Mouse (Mus musculus) hindbrain, embryonic 10.5 days (tissue): Measurements from ENCODE around the gene Isoc2b. TPM values are rescaled to one million over a fixed set of nuclear protein-coding genes. Genes with fewer than 3 reads are reported as not detected.

ENCODE experiments used
- DNase-seq: peaks from one replicate; pipeline ENCODE4 v3.0.0-alpha.2; 2017; ENCODE audit warnings: low spot score
- H3K27ac ChIP-seq: fragments of 300-500 bp; sonication (generic); 2 replicates; pipeline ENCODE4 v1.5.1; 2016; ENCODE audit warnings: mild to moderate bottlenecking, moderate library complexity
- H3K27me3 ChIP-seq: fragments of 300-500 bp; sonication (generic); 2 replicates; pipeline ENCODE4 v1.6.1; 2016; ENCODE audit warnings: mild to moderate bottlenecking; ENCODE audit not compliant: poor library complexity, insufficient read depth, severe bottlenecking
- H3K36me3 ChIP-seq: fragments of 300-500 bp; sonication (generic); 2 replicates; pipeline ENCODE4 v1.6.1; 2016; ENCODE audit warnings: mild to moderate bottlenecking, moderate library complexity
- H3K4me1 ChIP-seq: fragments of 300-500 bp; sonication (generic); replicated peaks from 2 replicates; pipeline ENCODE4 v1.6.1; 2016; ENCODE audit warnings: mild to moderate bottlenecking
- H3K4me3 ChIP-seq: fragments of 300-500 bp; sonication (generic); 2 replicates; pipeline ENCODE4 v1.5.1; 2016; ENCODE audit warnings: mild to moderate bottlenecking, moderate library complexity
- H3K9me3 ChIP-seq: fragments of 300-500 bp; sonication (generic); 2 replicates; pipeline ENCODE4 v1.6.1; 2016; ENCODE audit warnings: mild to moderate bottlenecking, moderate library complexity
- WGBS: fragments of 180-500 bp; shearing (Covaris S2); methylation state at CpG from one replicate; pipeline ENCODE4 v1.1.7; 2016; 5-methylcytosine and 5-hydroxymethylcytosine counted together
- polyA plus RNA-seq: library from polyadenylated mRNA; unstranded; fragments of >200 nt; fragmentation: Nextera tagmentation; extraction: Ambion mirVana; gene quantifications from 2 replicates; pipeline ENCODE4 v1.2.1, GENCODE M21; 2016

Isoc2b gene
- polyA plus RNA-seq, result 2.6 and 3.3 TPM in 2 replicates

DNA sequence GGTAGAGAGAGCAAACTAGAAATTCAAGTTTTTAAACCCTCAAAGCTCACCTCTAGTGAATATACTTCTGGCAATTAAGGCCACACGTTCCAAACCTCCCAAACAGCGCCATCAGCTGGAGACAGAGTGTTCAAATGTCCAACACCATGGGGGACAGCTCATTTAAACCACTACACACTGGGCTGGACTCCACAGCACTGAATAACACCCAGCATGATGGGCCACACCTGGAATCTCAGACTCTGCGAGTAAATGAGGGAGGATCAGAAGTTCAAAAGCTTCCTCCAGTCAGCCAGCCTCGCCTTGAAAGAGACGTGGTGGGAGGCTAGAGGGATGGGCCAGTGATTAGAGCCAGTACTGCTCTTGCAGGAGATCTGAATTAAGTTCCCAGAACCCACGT is at the start of gene Isoc2b:
Gene Isoc2b, minus strand, starts transcription at position 126 of the 400 bp plus-strand sequence.
- 61% methylated on average over 6 of the region's 6 CpGs for WGBS
- no peak for DNase-seq
- H3K27ac ChIP-seq, result no peak within 1 kb of the TSS
- no peaks in the 10 kb centered on the region for H3K36me3 ChIP-seq
- H3K9me3 ChIP-seq, result peaks cover 3% of the 10 kb centered on the region; the same call in 1 of the 2 replicates
- no peaks in the 10 kb centered on the region for H3K27me3 ChIP-seq
- peaks cover 17% of the 10 kb centered on the region for H3K4me1 ChIP-seq
- H3K4me3 ChIP-seq, result no peak within 1 kb of the TSS

DNA sequence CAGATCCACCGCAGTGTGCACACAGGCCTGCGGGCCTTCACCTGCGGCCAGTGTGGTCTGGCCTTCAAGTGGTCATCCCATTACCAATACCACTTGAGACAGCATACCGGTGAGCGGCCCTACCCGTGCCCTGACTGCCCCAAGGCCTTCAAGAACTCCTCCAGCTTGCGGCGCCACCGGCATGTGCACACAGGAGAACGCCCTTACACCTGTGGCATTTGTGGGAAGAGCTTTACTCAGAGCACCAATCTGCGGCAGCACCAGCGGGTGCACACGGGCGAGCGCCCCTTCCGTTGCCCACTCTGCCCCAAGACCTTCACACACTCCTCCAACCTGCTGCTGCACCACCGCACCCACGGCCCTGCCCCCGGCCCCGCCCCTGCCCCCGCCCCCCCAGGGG is 49.0 kb upstream of the Isoc2b start:
- WGBS, result 85% methylated on average over 21 of the region's 21 CpGs
- Histone ChIP-seq H3K27ac (no peak overlapping the region), H3K4me3 (peak overlapping the region; percentile 9; the same call in 1 of the 2 replicates), H3K27me3 (no peaks in the 10 kb centered on the region), H3K36me3 (peaks cover 46% of the 10 kb centered on the region), H3K9me3 (peaks cover 3% of the 10 kb centered on the region; the same call in 1 of the 2 replicates), H3K4me1 (peaks cover 56% of the 10 kb centered on the region)
- DNase-seq, result no peak

- H3K36me3 ChIP-seq, result peaks cover 46% of the 10 kb centered on the region
- no peaks in the 10 kb centered on the region for H3K27me3 ChIP-seq
- no peak for DNase-seq
- 0 out of 2 replicates have a peak, but pooled peaks cover 3% of the 10 kb centered on the region for H3K9me3 ChIP-seq
- WGBS, result 94% methylated on average over 15 of the region's 15 CpGs
- peaks cover 52% of the 10 kb centered on the region for H3K4me1 ChIP-seq
- no peak overlapping the region for H3K27ac ChIP-seq
- H3K4me3 ChIP-seq, result peak overlapping the region; percentile 9; the same call in 1 of the 2 replicates
Measured at GRCm38 (mm10) chr7:4918681-4919080, 48.6 kb upstream of the Isoc2b start.

GRCm38 (mm10) chr7:4917494-4917893 is 47.4 kb upstream of the Isoc2b start:
- peaks cover 40% of the 10 kb centered on the region for H3K4me1 ChIP-seq
- WGBS, result 92% methylated on average over 2 of the region's 2 CpGs
- no peak overlapping the region for H3K4me3 ChIP-seq
- H3K27me3 ChIP-seq, result no peaks in the 10 kb centered on the region
- 0 out of 2 replicates have a peak, but pooled peaks cover 3% of the 10 kb centered on the region for H3K9me3 ChIP-seq
- DNase-seq, result no peak
- peaks cover 46% of the 10 kb centered on the region for H3K36me3 ChIP-seq
- no peak overlapping the region for H3K27ac ChIP-seq

DNA sequence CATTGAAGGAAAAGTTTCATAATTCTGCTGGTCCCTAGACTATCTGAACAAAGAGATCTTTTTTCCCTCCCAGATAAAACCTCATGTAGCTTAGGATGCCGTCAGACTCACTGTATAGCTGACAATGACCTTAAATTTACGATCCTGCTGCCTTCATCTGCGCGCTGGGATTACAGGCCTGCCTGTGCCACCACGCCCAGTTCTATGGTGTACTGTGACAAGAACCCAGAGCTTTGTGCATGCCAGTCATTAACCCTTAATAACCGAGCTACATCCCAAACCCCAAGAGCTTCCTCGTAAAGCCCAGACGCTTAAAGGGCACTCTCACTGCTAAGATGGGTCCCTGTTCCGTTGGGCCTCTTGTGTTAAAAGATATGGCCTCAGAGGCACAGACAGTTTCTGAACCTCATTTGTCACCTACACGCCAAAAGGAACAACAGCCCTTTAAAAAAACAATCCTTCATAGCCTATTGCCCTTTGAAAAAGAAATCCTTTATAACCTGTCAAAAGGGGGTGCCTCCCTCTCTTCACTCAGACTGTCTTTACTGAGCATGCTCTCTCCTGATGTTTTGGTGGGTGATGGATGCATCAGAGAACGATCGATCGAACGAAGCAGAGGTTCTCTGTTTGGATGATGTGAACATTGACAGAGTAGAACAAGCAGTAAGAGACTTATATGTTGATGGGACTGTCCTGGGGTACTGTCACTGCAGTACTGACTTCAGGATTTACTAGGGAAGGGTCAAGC is 45.8 kb upstream of the Isoc2b start:
- no peak for DNase-seq
- H3K4me3 ChIP-seq, result peak overlapping the region; percentile 81
- peak overlapping the region; percentile 100 for H3K27ac ChIP-seq
- H3K36me3 ChIP-seq, result peaks cover 37% of the 10 kb centered on the region
- WGBS, result 27% methylated on average over 14 of the region's 14 CpGs
- 0 out of 2 replicates have a peak, but pooled peaks cover 3% of the 10 kb centered on the region for H3K9me3 ChIP-seq
- H3K4me1 ChIP-seq, result peaks cover 23% of the 10 kb centered on the region
- H3K27me3 ChIP-seq, result no peaks in the 10 kb centered on the region

DNA sequence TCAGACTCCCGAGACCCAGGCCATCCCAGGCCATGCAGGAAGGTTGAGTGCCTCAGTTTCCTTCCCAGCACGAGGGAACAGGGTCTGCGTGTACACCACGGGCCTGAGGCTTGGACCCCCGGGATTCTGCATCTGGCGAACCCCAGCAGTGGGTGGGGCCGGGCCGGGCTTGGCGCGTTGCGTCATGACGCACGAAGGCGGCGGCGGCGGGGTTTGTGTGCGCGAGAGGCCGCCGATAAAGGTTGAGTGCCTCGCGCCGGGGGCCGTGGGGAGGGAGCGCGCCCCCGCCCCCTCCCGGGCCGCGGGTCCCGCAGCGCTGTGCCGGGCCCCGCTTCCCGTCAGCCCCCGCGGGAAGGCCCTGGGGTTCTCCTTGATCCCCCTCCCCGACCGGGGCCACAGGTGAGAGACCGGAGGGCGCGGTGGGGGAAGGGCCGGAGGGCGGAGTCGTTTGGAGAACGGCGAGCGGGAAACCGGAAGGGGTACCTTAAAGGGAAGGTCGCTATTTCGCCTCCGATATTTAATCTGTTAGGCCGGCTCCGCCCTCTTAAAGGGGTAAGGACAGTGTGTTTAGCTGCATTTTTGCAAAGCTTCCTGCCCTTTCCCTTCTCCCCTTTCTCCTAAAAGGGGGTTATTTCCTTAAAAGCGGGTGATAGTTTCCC is 45.1 kb upstream of the Isoc2b start, which contains the start of gene Zfp628:
Gene Zfp628, plus strand, starts transcription at position 211 of the 659 bp plus-strand sequence.
- DNase-seq, result peak; percentile 94
- peak within 1 kb of the TSS; percentile 81 for H3K4me3 ChIP-seq
- WGBS, result under 1% methylated on average over 56 of the region's 56 CpGs

GRCm38 (mm10) chr7:4912248-4912647 is 42.2 kb upstream of the Isoc2b start:
- Histone ChIP-seq H3K9me3 (no peaks in the 10 kb centered on the region), H3K4me3 (no peak overlapping the region), H3K27me3 (no peaks in the 10 kb centered on the region), H3K36me3 (peaks cover 2% of the 10 kb centered on the region), H3K4me1 (peaks cover 17% of the 10 kb centered on the region), H3K27ac (no peak overlapping the region)
- WGBS, result 59% methylated on average over 5 of the region's 5 CpGs
- no peak for DNase-seq

More for the DNA sequence above, 45.1 kb upstream of the Isoc2b start, which contains the start of gene Zfp628:
- Histone ChIP-seq H3K27me3 (no peaks in the 10 kb centered on the region), H3K27ac (peak within 1 kb of the TSS; percentile 100), H3K4me1 (peaks cover 17% of the 10 kb centered on the region), H3K36me3 (peaks cover 30% of the 10 kb centered on the region), H3K9me3 (0 out of 2 replicates have a peak, but pooled peaks cover 3% of the 10 kb centered on the region)

GRCm38 (mm10) chr7:4911561-4911960 is 41.5 kb upstream of the Isoc2b start:
- Histone ChIP-seq H3K4me1 (peaks cover 14% of the 10 kb centered on the region), H3K4me3 (no peak overlapping the region), H3K27me3 (no peaks in the 10 kb centered on the region), H3K27ac (no peak overlapping the region), H3K36me3 (no peaks in the 10 kb centered on the region), H3K9me3 (no peaks in the 10 kb centered on the region)
- WGBS, result 31% methylated on average over 9 of the region's 9 CpGs
- DNase-seq, result peak; percentile 75

DNA sequence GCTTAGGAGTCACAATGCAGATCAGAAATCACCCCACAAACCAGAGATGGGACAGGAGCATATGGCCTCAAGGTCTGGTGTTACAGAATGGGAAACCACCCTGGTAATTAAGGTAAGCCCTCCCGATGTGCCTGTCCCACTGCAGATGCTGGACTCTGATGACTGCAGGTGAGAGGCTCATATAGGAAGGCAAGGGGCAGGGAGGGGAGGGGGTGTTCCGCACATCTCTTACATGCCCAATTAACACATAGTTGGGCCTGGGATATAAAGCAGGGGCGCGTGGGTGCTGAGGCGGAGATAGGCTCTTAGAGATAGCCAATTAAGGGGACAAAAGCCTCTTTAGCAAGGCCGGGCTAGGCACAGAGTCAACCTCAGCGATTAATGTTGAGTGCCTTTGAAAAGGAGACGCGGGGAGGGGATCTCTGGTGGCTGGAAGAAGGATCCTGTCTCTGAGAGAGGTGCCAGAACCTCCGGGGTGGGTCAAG is 36.5 kb upstream of the Isoc2b start, which contains the start of gene Gm36210:
Gene Gm36210, minus strand, starts transcription at position 51 of the 485 bp plus-strand sequence.
- Histone ChIP-seq H3K9me3 (peaks cover 6% of the 10 kb centered on the region; the same call in 1 of the 2 replicates), H3K36me3 (no peaks in the 10 kb centered on the region), H3K27ac (no peak within 1 kb of the TSS), H3K4me1 (0 out of 2 replicates have a peak, but pooled peaks cover 2% of the 10 kb centered on the region), H3K27me3 (no peaks in the 10 kb centered on the region), H3K4me3 (no peak within 1 kb of the TSS)
- WGBS, result 68% methylated on average over 10 of the region's 10 CpGs
- no peak for DNase-seq

- Histone ChIP-seq H3K9me3 (peaks cover 11% of the 10 kb centered on the region; the same call in 1 of the 2 replicates), H3K27me3 (peaks cover 25% of the 10 kb centered on the region), H3K4me1 (peaks cover 21% of the 10 kb centered on the region), H3K4me3 (no peak overlapping the region), H3K36me3 (no peaks in the 10 kb centered on the region), H3K27ac (no peak overlapping the region)
- no peak for DNase-seq
- WGBS, result 83% methylated on average over 9 of the region's 9 CpGs
Measured at GRCm38 (mm10) chr7:4902404-4902803, 32.3 kb upstream of the Isoc2b start.

GRCm38 (mm10) chr7:4901171-4901570 is 31.1 kb upstream of the Isoc2b start:
- 53% methylated on average over 8 of the region's 8 CpGs for WGBS
- Histone ChIP-seq H3K27ac (no peak overlapping the region), H3K4me1 (peaks cover 19% of the 10 kb centered on the region), H3K4me3 (no peak overlapping the region), H3K27me3 (peaks cover 25% of the 10 kb centered on the region), H3K9me3 (peaks cover 11% of the 10 kb centered on the region; the same call in 1 of the 2 replicates), H3K36me3 (no peaks in the 10 kb centered on the region)
- peak; percentile 50 for DNase-seq

DNA sequence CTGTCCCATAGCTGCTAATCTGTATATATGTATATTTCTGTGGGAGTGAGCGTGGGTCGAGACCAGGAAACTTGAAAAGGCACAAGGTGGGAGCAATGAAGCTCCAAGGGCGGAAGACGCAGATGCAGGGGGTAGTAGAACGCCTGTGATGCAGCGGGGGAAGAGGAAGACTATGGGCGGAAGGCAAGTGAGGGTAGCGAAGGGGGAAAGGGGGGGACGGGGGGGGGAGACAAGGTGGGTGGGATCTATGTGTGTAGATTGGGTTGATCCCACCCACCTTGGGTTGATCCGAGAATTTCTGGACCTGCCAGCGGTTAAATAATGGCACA is 30.4 kb upstream of the Isoc2b start:
- peaks cover 11% of the 10 kb centered on the region; the same call in 1 of the 2 replicates for H3K9me3 ChIP-seq
- 20% methylated on average over 11 of the region's 11 CpGs for WGBS
- no peak for DNase-seq
- no peak overlapping the region for H3K27ac ChIP-seq
- H3K27me3 ChIP-seq, result peaks cover 25% of the 10 kb centered on the region
- H3K36me3 ChIP-seq, result no peaks in the 10 kb centered on the region
- H3K4me1 ChIP-seq, result peaks cover 19% of the 10 kb centered on the region
- peak overlapping the region; percentile 41; the same call in 1 of the 2 replicates for H3K4me3 ChIP-seq
